Mouse (Mus musculus): ENCODE results near the gene Sympk. TPM values are rescaled to one million over a fixed set of nuclear protein-coding genes. Genes with fewer than 3 reads are reported as not detected.

Gene Sympk
- total and polyA plus RNA-seq, 2 experiments, result 21.5 to 46.9 TPM

- peaks cover 8% of the 10 kb centered on the region for H3K4me1 ChIP-seq (ENCODE audit: control insufficient read depth, insufficient read depth, low read length)
- H3K36me3 ChIP-seq (ENCODE audit: control insufficient read depth, insufficient read depth, low read length), result no peaks in the 10 kb centered on the region
- H3K27me3 ChIP-seq (ENCODE audit: control insufficient read depth, insufficient read depth, low read length), result no peaks in the 10 kb centered on the region
- no peak for DNase-seq (ENCODE audit: extremely low read depth, low read depth, low spot score)
- no peak overlapping the region for H3K27ac ChIP-seq (replicated peaks; ENCODE audit: insufficient read depth, low read depth, low read length)
- TF ChIP-seq POLR2A (IDR thresholded peaks at IDR 0.05; ENCODE audit: extremely low read depth, insufficient read depth, low read length) (no peak), CTCF (IDR thresholded peaks at IDR 0.05; ENCODE audit: low read depth, low read length) (no peak)
- H3K4me3 ChIP-seq (ENCODE audit: insufficient read depth, low read depth, low read length), result no peak overlapping the region
- 91% methylated on average over 5 of the region's 5 CpGs for WGBS
- peaks cover 3% of the 10 kb centered on the region; the same call in 1 of the 2 replicates for H3K79me2 ChIP-seq (ENCODE audit: control insufficient read depth, insufficient read depth, low read length)
- no peak overlapping the region for H3K9ac ChIP-seq (ENCODE audit: low read depth, low read length)
Observed at GRCm38 (mm10) chr7:19096421-19096976, 72.3 kb downstream of the Sympk start.

DNA sequence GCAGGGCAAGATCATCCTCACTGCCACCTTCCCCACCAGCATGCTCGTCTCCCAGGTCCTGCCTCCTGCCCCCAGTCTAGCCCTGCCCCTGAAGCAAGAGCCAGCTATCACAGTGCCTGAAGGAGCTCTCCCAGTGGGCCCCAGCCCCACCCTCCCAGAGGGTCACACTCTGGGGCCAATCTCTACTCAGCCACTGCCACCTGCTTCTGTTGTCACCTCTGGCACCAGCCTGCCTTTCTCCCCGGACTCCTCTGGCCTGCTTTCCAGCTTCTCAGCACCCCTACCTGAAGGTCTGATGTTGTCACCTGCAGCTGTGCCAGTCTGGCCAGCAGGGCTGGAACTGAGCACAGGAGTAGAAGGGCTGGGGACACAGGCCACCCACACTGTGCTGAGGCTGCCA, 73.0 kb downstream of the Sympk start:
- DNase-seq (ENCODE audit: extremely low read depth, low read depth, low spot score), result no peak
- 79% methylated on average over 2 of the region's 2 CpGs for WGBS
- no peak overlapping the region for H3K9ac ChIP-seq (ENCODE audit: low read depth, low read length)
- peaks cover 8% of the 10 kb centered on the region for H3K4me1 ChIP-seq (ENCODE audit: control insufficient read depth, insufficient read depth, low read length)
- no peak overlapping the region for H3K4me3 ChIP-seq (ENCODE audit: insufficient read depth, low read depth, low read length)
- no peak for TF ChIP-seq POLR2A (IDR thresholded peaks at IDR 0.05; ENCODE audit: extremely low read depth, insufficient read depth, low read length)
- TF ChIP-seq CTCF (IDR thresholded peaks at IDR 0.05; ENCODE audit: low read depth, low read length), result no peak
- peaks cover 3% of the 10 kb centered on the region; the same call in 1 of the 2 replicates for H3K79me2 ChIP-seq (ENCODE audit: control insufficient read depth, insufficient read depth, low read length)
- H3K36me3 ChIP-seq (ENCODE audit: control insufficient read depth, insufficient read depth, low read length), result no peaks in the 10 kb centered on the region
- H3K27ac ChIP-seq (replicated peaks; ENCODE audit: insufficient read depth, low read depth, low read length), result no peak overlapping the region
- H3K27me3 ChIP-seq (ENCODE audit: control insufficient read depth, insufficient read depth, low read length), result no peaks in the 10 kb centered on the region

DNA sequence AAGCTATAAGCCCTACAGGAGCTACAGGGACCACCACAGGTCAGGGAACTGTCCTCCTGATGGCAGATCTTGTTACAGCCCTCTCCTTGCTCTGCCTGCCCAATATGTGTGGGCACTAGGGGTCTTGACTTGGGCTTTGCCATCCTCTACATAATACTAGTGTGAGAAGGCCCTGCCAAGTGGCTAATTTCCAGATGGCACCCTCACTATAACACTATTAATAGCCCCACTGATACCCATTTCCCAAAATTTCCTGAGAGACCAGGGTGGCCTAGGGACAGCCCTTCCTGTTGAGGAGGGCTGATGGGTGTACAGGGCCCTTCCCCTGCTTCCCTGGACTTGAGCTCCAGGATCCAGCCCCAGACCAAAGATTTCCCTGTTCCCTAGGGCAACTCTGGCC, 73.7 kb downstream of the Sympk start:
- no peaks in the 10 kb centered on the region for H3K36me3 ChIP-seq (ENCODE audit: control insufficient read depth, insufficient read depth, low read length)
- peaks cover 7% of the 10 kb centered on the region for H3K4me1 ChIP-seq (ENCODE audit: control insufficient read depth, insufficient read depth, low read length)
- H3K9ac ChIP-seq (ENCODE audit: low read depth, low read length), result no peak overlapping the region
- H3K4me3 ChIP-seq (ENCODE audit: insufficient read depth, low read depth, low read length), result no peak overlapping the region
- no peak overlapping the region for H3K27ac ChIP-seq (replicated peaks; ENCODE audit: insufficient read depth, low read depth, low read length)
- no peaks in the 10 kb centered on the region for H3K27me3 ChIP-seq (ENCODE audit: control insufficient read depth, insufficient read depth, low read length)
- TF ChIP-seq CTCF (IDR thresholded peaks at IDR 0.05; ENCODE audit: low read depth, low read length) (no peak), POLR2A (IDR thresholded peaks at IDR 0.05; ENCODE audit: extremely low read depth, insufficient read depth, low read length) (no peak)
- DNase-seq (ENCODE audit: extremely low read depth, low read depth, low spot score), result no peak
- peaks cover 2% of the 10 kb centered on the region; the same call in 1 of the 2 replicates for H3K79me2 ChIP-seq (ENCODE audit: control insufficient read depth, insufficient read depth, low read length)

GRCm38 (mm10) chr7:19098811-19099210, 74.6 kb downstream of the Sympk start:
- H3K4me1 ChIP-seq (ENCODE audit: control insufficient read depth, insufficient read depth, low read length), result peaks cover 2% of the 10 kb centered on the region; the same call in 1 of the 2 replicates
- H3K36me3 ChIP-seq (ENCODE audit: control insufficient read depth, insufficient read depth, low read length), result no peaks in the 10 kb centered on the region
- DNase-seq (ENCODE audit: extremely low read depth, low read depth, low spot score), result no peak
- H3K9ac ChIP-seq (ENCODE audit: low read depth, low read length), result no peak overlapping the region
- H3K4me3 ChIP-seq (ENCODE audit: insufficient read depth, low read depth, low read length), result no peak overlapping the region
- H3K79me2 ChIP-seq (ENCODE audit: control insufficient read depth, insufficient read depth, low read length), result no peaks in the 10 kb centered on the region
- no peak overlapping the region for H3K27ac ChIP-seq (replicated peaks; ENCODE audit: insufficient read depth, low read depth, low read length)
- no peak for TF ChIP-seq POLR2A (IDR thresholded peaks at IDR 0.05; ENCODE audit: extremely low read depth, insufficient read depth, low read length)
- TF ChIP-seq CTCF (IDR thresholded peaks at IDR 0.05; ENCODE audit: low read depth, low read length), result no peak
- WGBS, result 94% methylated on average over 7 of the region's 7 CpGs
- no peaks in the 10 kb centered on the region for H3K27me3 ChIP-seq (ENCODE audit: control insufficient read depth, insufficient read depth, low read length)

- Histone ChIP-seq H3K79me2 (ENCODE audit: control insufficient read depth, insufficient read depth, low read length) (no peaks in the 10 kb centered on the region), H3K36me3 (ENCODE audit: control insufficient read depth, insufficient read depth, low read length) (no peaks in the 10 kb centered on the region), H3K4me1 (ENCODE audit: control insufficient read depth, insufficient read depth, low read length) (peaks cover under 1% of the 10 kb centered on the region; the same call in 1 of the 2 replicates), H3K27me3 (ENCODE audit: control insufficient read depth, insufficient read depth, low read length) (no peaks in the 10 kb centered on the region), H3K9ac (ENCODE audit: low read depth, low read length) (no peak overlapping the region), H3K4me3 (ENCODE audit: insufficient read depth, low read depth, low read length) (no peak overlapping the region), H3K27ac (replicated peaks; ENCODE audit: insufficient read depth, low read depth, low read length) (no peak overlapping the region)
- DNase-seq (ENCODE audit: extremely low read depth, low read depth, low spot score), result peak; percentile 65
- no peak for TF ChIP-seq CTCF (IDR thresholded peaks at IDR 0.05; ENCODE audit: low read depth, low read length)
- TF ChIP-seq POLR2A (IDR thresholded peaks at IDR 0.05; ENCODE audit: extremely low read depth, insufficient read depth, low read length), result no peak
- WGBS, result 26% methylated on average over 1 of the region's 1 CpGs
Observed at GRCm38 (mm10) chr7:19100290-19100689, 76.1 kb downstream of the Sympk start.

DNA sequence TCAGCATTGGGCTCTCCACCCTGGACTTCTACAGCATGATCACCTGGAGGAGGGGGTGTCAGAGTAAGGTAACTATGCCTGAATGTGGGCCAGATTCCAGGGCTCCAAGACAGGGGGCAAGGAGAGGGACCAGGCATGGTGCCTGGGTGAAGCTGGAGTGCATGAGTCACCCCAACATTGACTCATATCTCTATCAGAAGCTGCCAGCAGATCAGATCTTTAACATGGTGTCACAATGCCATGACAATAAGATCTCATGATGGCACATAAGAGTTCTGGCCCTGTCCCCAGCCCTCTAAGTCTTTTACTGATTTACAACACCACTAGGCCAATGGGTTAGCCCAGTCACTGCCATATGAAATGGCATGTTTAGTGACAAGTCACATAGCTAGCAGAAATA, 79.6 kb downstream of the Sympk start:
- Histone ChIP-seq H3K9ac (ENCODE audit: low read depth, low read length) (no peak overlapping the region), H3K36me3 (ENCODE audit: control insufficient read depth, insufficient read depth, low read length) (no peaks in the 10 kb centered on the region), H3K27me3 (ENCODE audit: control insufficient read depth, insufficient read depth, low read length) (no peaks in the 10 kb centered on the region), H3K4me1 (ENCODE audit: control insufficient read depth, insufficient read depth, low read length) (no peaks in the 10 kb centered on the region), H3K4me3 (ENCODE audit: insufficient read depth, low read depth, low read length) (no peak overlapping the region), H3K27ac (replicated peaks; ENCODE audit: insufficient read depth, low read depth, low read length) (no peak overlapping the region), H3K79me2 (ENCODE audit: control insufficient read depth, insufficient read depth, low read length) (no peaks in the 10 kb centered on the region)
- TF ChIP-seq POLR2A (IDR thresholded peaks at IDR 0.05; ENCODE audit: extremely low read depth, insufficient read depth, low read length), result no peak
- no peak for TF ChIP-seq CTCF (IDR thresholded peaks at IDR 0.05; ENCODE audit: low read depth, low read length)
- DNase-seq (ENCODE audit: extremely low read depth, low read depth, low spot score), result no peak

Other genes with a start within 250 kb of the Sympk start
- not detected in 2 replicates for gene Psg19, start 225.9 kb upstream of the Sympk start, total RNA-seq (2014; rRNA removed)
- gene Psg19, start 225.9 kb upstream of the Sympk start, polyA plus RNA-seq (2012; rRNA removed), result not detected in 2 replicates
- not detected in 2 replicates for gene Psg17, start 202.8 kb upstream of the Sympk start, total RNA-seq (2014; rRNA removed)
- not detected in 2 replicates for gene Psg17, start 202.8 kb upstream of the Sympk start, polyA plus RNA-seq (2012; rRNA removed)
- gene Mill2, start 184.4 kb upstream of the Sympk start, total RNA-seq (2014; rRNA removed), result 0.83 and 1.1 TPM in 2 replicates
- 0.37 and 0.50 TPM in 2 replicates for gene Mill2, start 184.4 kb upstream of the Sympk start, polyA plus RNA-seq (2012; rRNA removed)
- 0.18 and 0.27 TPM in 2 replicates for gene Pglyrp1, start 153.0 kb upstream of the Sympk start, total RNA-seq (2014; rRNA removed)
- gene Pglyrp1, start 153.0 kb upstream of the Sympk start, polyA plus RNA-seq (2012; rRNA removed), result 1.7 and 2.0 TPM in 2 replicates
- 5.6 and 7.7 TPM in 2 replicates for gene Ccdc61, start 114.0 kb upstream of the Sympk start, total RNA-seq (2014; rRNA removed)
- 9.7 and 12.0 TPM in 2 replicates for gene Ccdc61, start 114.0 kb upstream of the Sympk start, polyA plus RNA-seq (2012; rRNA removed)
- 0.09 and 0.27 TPM in 2 replicates for gene Nova2, start 98.5 kb upstream of the Sympk start, total RNA-seq (2014; rRNA removed)
- 0.16 and 0.24 TPM in 2 replicates for gene Nova2, start 98.5 kb upstream of the Sympk start, polyA plus RNA-seq (2012; rRNA removed)
- not detected in 2 replicates for gene Nanos2, start 37.0 kb upstream of the Sympk start, total RNA-seq (2014; rRNA removed)
- not detected in 2 replicates for gene Nanos2, start 37.0 kb upstream of the Sympk start, polyA plus RNA-seq (2012; rRNA removed)
- 0.54 and 0.65 TPM in 2 replicates for gene Mypop, start 33.1 kb upstream of the Sympk start, total RNA-seq (2014; rRNA removed)
- 2.7 and 3.1 TPM in 2 replicates for gene Mypop, start 33.1 kb upstream of the Sympk start, polyA plus RNA-seq (2012; rRNA removed)
- 4.5 and 7.3 TPM in 2 replicates for gene Irf2bp1, start 20.3 kb upstream of the Sympk start, total RNA-seq (2014; rRNA removed)
- 13.2 and 14.6 TPM in 2 replicates for gene Irf2bp1, start 20.3 kb upstream of the Sympk start, polyA plus RNA-seq (2012; rRNA removed)
- 31.2 and 60.1 TPM in 2 replicates for gene Foxa3, start 839 bp upstream of the Sympk start, total RNA-seq (2014; rRNA removed)
- 47.4 and 54.1 TPM in 2 replicates for gene Foxa3, start 839 bp upstream of the Sympk start, polyA plus RNA-seq (2012; rRNA removed)
- not detected in 2 replicates for gene Rsph6a, start 30.3 kb downstream of the Sympk start, total RNA-seq (2014; rRNA removed)
- gene Rsph6a, start 30.3 kb downstream of the Sympk start, polyA plus RNA-seq (2012; rRNA removed), result not detected in 2 replicates
- gene Dmwd, start 51.9 kb downstream of the Sympk start, total RNA-seq (2014; rRNA removed), result 4.5 and 6.7 TPM in 2 replicates
- gene Dmwd, start 51.9 kb downstream of the Sympk start, polyA plus RNA-seq (2012; rRNA removed), result 29.4 and 35.7 TPM in 2 replicates
- 13.6 and 24.8 TPM in 2 replicates for gene Dmpk, start 59.5 kb downstream of the Sympk start, total RNA-seq (2014; rRNA removed)
- gene Dmpk, start 59.5 kb downstream of the Sympk start, polyA plus RNA-seq (2012; rRNA removed), result 60.0 and 76.4 TPM in 2 replicates
- gene Six5, start 70.2 kb downstream of the Sympk start, total RNA-seq (2014; rRNA removed), result 1.8 and 2.3 TPM in 2 replicates
- 5.2 and 8.7 TPM in 2 replicates for gene Six5, start 70.2 kb downstream of the Sympk start, polyA plus RNA-seq (2012; rRNA removed)
- gene Gm4969, start 94.0 kb downstream of the Sympk start, total RNA-seq (2014; rRNA removed), result 0.09 TPM in 1 of 2 replicates, not detected in the other
- 0.02 TPM in 1 of 2 replicates, not detected in the other for gene Gm4969, start 94.0 kb downstream of the Sympk start, polyA plus RNA-seq (2012; rRNA removed)
- gene Fbxo46, start 95.5 kb downstream of the Sympk start, total RNA-seq (2014; rRNA removed), result 2.4 and 3.2 TPM in 2 replicates
- 4.3 and 5.0 TPM in 2 replicates for gene Fbxo46, start 95.5 kb downstream of the Sympk start, polyA plus RNA-seq (2012; rRNA removed)
- 4.3 and 6.3 TPM in 2 replicates for gene Qpctl, start 124.9 kb downstream of the Sympk start, total RNA-seq (2014; rRNA removed)
- 8.9 and 11.7 TPM in 2 replicates for gene Qpctl, start 124.9 kb downstream of the Sympk start, polyA plus RNA-seq (2012; rRNA removed)
- 28.4 and 29.4 TPM in 2 replicates for gene Snrpd2, start 125.3 kb downstream of the Sympk start, total RNA-seq (2014; rRNA removed)
- gene Snrpd2, start 125.3 kb downstream of the Sympk start, polyA plus RNA-seq (2012; rRNA removed), result 16.4 and 17.7 TPM in 2 replicates
- not detected in 2 replicates for gene Gipr, start 141.8 kb downstream of the Sympk start, total RNA-seq (2014; rRNA removed)
- not detected in 2 replicates for gene Gipr, start 141.8 kb downstream of the Sympk start, polyA plus RNA-seq (2012; rRNA removed)
- 9.8 and 11.1 TPM in 2 replicates for gene Eml2, start 152.0 kb downstream of the Sympk start, total RNA-seq (2014; rRNA removed)
- gene Eml2, start 152.0 kb downstream of the Sympk start, polyA plus RNA-seq (2012; rRNA removed), result 9.7 and 12.2 TPM in 2 replicates
- gene Gpr4, start 188.2 kb downstream of the Sympk start, total RNA-seq (2014; rRNA removed), result 0.09 and 0.40 TPM in 2 replicates
- 1.8 and 2.7 TPM in 2 replicates for gene Gpr4, start 188.2 kb downstream of the Sympk start, polyA plus RNA-seq (2012; rRNA removed)
- 12.9 and 16.0 TPM in 2 replicates for gene Opa3, start 204.0 kb downstream of the Sympk start, total RNA-seq (2014; rRNA removed)
- 34.1 and 40.4 TPM in 2 replicates for gene Opa3, start 204.0 kb downstream of the Sympk start, polyA plus RNA-seq (2012; rRNA removed)
- gene Vasp, start 247.4 kb downstream of the Sympk start, total RNA-seq (2014; rRNA removed), result 6.3 and 11.3 TPM in 2 replicates
- gene Vasp, start 247.4 kb downstream of the Sympk start, polyA plus RNA-seq (2012; rRNA removed), result 24.2 and 37.1 TPM in 2 replicates